Mouse (Mus musculus): ENCODE measurements around the gene Gm11568. TPM values are rescaled to one million over a fixed set of nuclear protein-coding genes. Genes with fewer than 3 reads are reported as not detected.
"Not testable (repeated sequence)": the region's sequence is repeated elsewhere in the genome, so short reads cannot be mapped to it uniquely, and the experiment has no call there.

Gm11568 gene
- polyA plus RNA-seq (2012; ENCODE audit: insufficient read depth, insufficient read length, low replicate concordance, missing spikeins) = not detected in 2 replicates

GRCm38 (mm10) chr11:99857617-99858016, at the start of gene Gm11568:
Gene Gm11568 (plus strand): TSS chr11:99857917.
- WGBS = 88% methylated on average over 2 of the region's 2 CpGs
- Histone ChIP-seq H3K4me1 (ENCODE audit: control insufficient read depth, insufficient read depth, low read length) (no peaks in the 10 kb centered on the region), H3K27ac (ENCODE audit: insufficient read depth, low read depth, low read length) (no peak within 1 kb of the TSS), H3K4me3 (ENCODE audit: insufficient read depth, low read depth, low read length) (no peak within 1 kb of the TSS)
- TF ChIP-seq POLR2A (IDR thresholded peaks at IDR 0.05; ENCODE audit: insufficient read depth, low read depth, low read length) = no peak

- H3K4me1 ChIP-seq (ENCODE audit: control insufficient read depth, insufficient read depth, low read length); H3K4me3 ChIP-seq (ENCODE audit: insufficient read depth, low read depth, low read length); H3K27ac ChIP-seq (ENCODE audit: insufficient read depth, low read depth, low read length): not testable (repeated sequence)
Measured at GRCm38 (mm10) chr11:99809792-99810191, 47.9 kb upstream of the Gm11568 start, which contains the start of gene Krtap4-13. Gene Krtap4-13 (minus strand): TSS chr11:99809892.

- 89% methylated on average over 2 of the region's 2 CpGs for WGBS
- H3K27ac ChIP-seq (ENCODE audit: insufficient read depth, low read depth, low read length); H3K4me3 ChIP-seq (ENCODE audit: insufficient read depth, low read depth, low read length); H3K4me1 ChIP-seq (ENCODE audit: control insufficient read depth, insufficient read depth, low read length): not testable (repeated sequence)
Measured at GRCm38 (mm10) chr11:99815566-99815965, 42.2 kb upstream of the Gm11568 start, which contains the start of gene Gm11564. Gene Gm11564 (minus strand): TSS chr11:99815666.

GRCm38 (mm10) chr11:99837966-99838365, 19.8 kb upstream of the Gm11568 start, which contains the start of gene 2300003K06Rik:
Gene 2300003K06Rik (minus strand): TSS chr11:99838066.
- no peak for TF ChIP-seq CTCF (IDR thresholded peaks at IDR 0.05; ENCODE audit: insufficient read depth, low read depth, low read length)
- no peak for TF ChIP-seq POLR2A (IDR thresholded peaks at IDR 0.05; ENCODE audit: insufficient read depth, low read depth, low read length)
- H3K4me1 ChIP-seq (ENCODE audit: control insufficient read depth, insufficient read depth, low read length) = no peaks in the 10 kb centered on the region
- WGBS = 76% methylated on average over 1 of the region's 1 CpGs
- H3K27ac ChIP-seq (ENCODE audit: insufficient read depth, low read depth, low read length) = no peak within 1 kb of the TSS
- no peak within 1 kb of the TSS for H3K4me3 ChIP-seq (ENCODE audit: insufficient read depth, low read depth, low read length)

- H3K27ac ChIP-seq (ENCODE audit: insufficient read depth, low read depth, low read length) = no peak overlapping the region
- H3K4me1 ChIP-seq (ENCODE audit: control insufficient read depth, insufficient read depth, low read length) = no peaks in the 10 kb centered on the region
- no peak overlapping the region for H3K4me3 ChIP-seq (ENCODE audit: insufficient read depth, low read depth, low read length)
- TF ChIP-seq POLR2A (IDR thresholded peaks at IDR 0.05; ENCODE audit: insufficient read depth, low read depth, low read length) = no peak
- TF ChIP-seq CTCF (IDR thresholded peaks at IDR 0.05; ENCODE audit: insufficient read depth, low read depth, low read length) = no peak
- 40% methylated on average over 1 of the region's 1 CpGs for WGBS
Measured at GRCm38 (mm10) chr11:99842185-99842584, 15.5 kb upstream of the Gm11568 start.

- no peaks in the 10 kb centered on the region for H3K4me1 ChIP-seq (ENCODE audit: control insufficient read depth, insufficient read depth, low read length)
- no peak overlapping the region for H3K4me3 ChIP-seq (ENCODE audit: insufficient read depth, low read depth, low read length)
- 96% methylated on average over 2 of the region's 2 CpGs for WGBS
- no peak for TF ChIP-seq POLR2A (IDR thresholded peaks at IDR 0.05; ENCODE audit: insufficient read depth, low read depth, low read length)
- no peak for TF ChIP-seq CTCF (IDR thresholded peaks at IDR 0.05; ENCODE audit: insufficient read depth, low read depth, low read length)
- H3K27ac ChIP-seq (ENCODE audit: insufficient read depth, low read depth, low read length) = no peak overlapping the region
Measured at GRCm38 (mm10) chr11:99846746-99847145, 11.0 kb upstream of the Gm11568 start.

GRCm38 (mm10) chr11:99851508-99851907, 6.2 kb upstream of the Gm11568 start, which contains the start of gene Krtap4-16:
Gene Krtap4-16 (minus strand): TSS chr11:99851608.
- Histone ChIP-seq H3K4me1 (ENCODE audit: control insufficient read depth, insufficient read depth, low read length) (no peaks in the 10 kb centered on the region), H3K4me3 (ENCODE audit: insufficient read depth, low read depth, low read length) (no peak within 1 kb of the TSS), H3K27ac (ENCODE audit: insufficient read depth, low read depth, low read length) (no peak within 1 kb of the TSS)
- TF ChIP-seq CTCF (IDR thresholded peaks at IDR 0.05; ENCODE audit: insufficient read depth, low read depth, low read length) (no peak), POLR2A (IDR thresholded peaks at IDR 0.05; ENCODE audit: insufficient read depth, low read depth, low read length) (no peak)

GRCm38 (mm10) chr11:99854121-99854520, 3.6 kb upstream of the Gm11568 start:
- TF ChIP-seq POLR2A (IDR thresholded peaks at IDR 0.05; ENCODE audit: insufficient read depth, low read depth, low read length) (no peak), CTCF (IDR thresholded peaks at IDR 0.05; ENCODE audit: insufficient read depth, low read depth, low read length) (no peak)
- Histone ChIP-seq H3K4me1 (ENCODE audit: control insufficient read depth, insufficient read depth, low read length) (no peaks in the 10 kb centered on the region), H3K27ac (ENCODE audit: insufficient read depth, low read depth, low read length) (no peak overlapping the region), H3K4me3 (ENCODE audit: insufficient read depth, low read depth, low read length) (no peak overlapping the region)
- WGBS = 62% methylated on average over 3 of the region's 3 CpGs

- no peak overlapping the region for H3K4me3 ChIP-seq (ENCODE audit: insufficient read depth, low read depth, low read length)
- H3K27ac ChIP-seq (ENCODE audit: insufficient read depth, low read depth, low read length) = no peak overlapping the region
- no peaks in the 10 kb centered on the region for H3K4me1 ChIP-seq (ENCODE audit: control insufficient read depth, insufficient read depth, low read length)
- 32% methylated on average over 2 of the region's 2 CpGs for WGBS
- no peak for TF ChIP-seq POLR2A (IDR thresholded peaks at IDR 0.05; ENCODE audit: insufficient read depth, low read depth, low read length)
- no peak for TF ChIP-seq CTCF (IDR thresholded peaks at IDR 0.05; ENCODE audit: insufficient read depth, low read depth, low read length)
Measured at GRCm38 (mm10) chr11:99858761-99859160, 1.0 kb downstream of the Gm11568 start.

GRCm38 (mm10) chr11:99864176-99864575, 6.5 kb downstream of the Gm11568 start, which contains the start of gene Gm11559:
Gene Gm11559 (plus strand): TSS chr11:99864476.
- 66% methylated on average over 1 of the region's 1 CpGs for WGBS
- not testable (repeated sequence) for H3K4me1 ChIP-seq (ENCODE audit: control insufficient read depth, insufficient read depth, low read length); H3K27ac ChIP-seq (ENCODE audit: insufficient read depth, low read depth, low read length); H3K4me3 ChIP-seq (ENCODE audit: insufficient read depth, low read depth, low read length)

- H3K4me3 ChIP-seq (ENCODE audit: insufficient read depth, low read depth, low read length); H3K4me1 ChIP-seq (ENCODE audit: control insufficient read depth, insufficient read depth, low read length); H3K27ac ChIP-seq (ENCODE audit: insufficient read depth, low read depth, low read length): not testable (repeated sequence)
- 34% methylated on average over 1 of the region's 1 CpGs for WGBS
Measured at GRCm38 (mm10) chr11:99873089-99873488, 15.4 kb downstream of the Gm11568 start, which contains the start of gene Krtap9-1. Gene Krtap9-1 (plus strand): TSS chr11:99873389.

GRCm38 (mm10) chr11:99878887-99879286, 21.2 kb downstream of the Gm11568 start, which contains the start of gene Gm11567:
Gene Gm11567 (plus strand): TSS chr11:99879187.
- 49% methylated on average over 1 of the region's 1 CpGs for WGBS

More at GRCm38 (mm10) chr11:99878887-99879286, 21.2 kb downstream of the Gm11568 start, which contains the start of gene Gm11567:
- H3K4me3 ChIP-seq (ENCODE audit: insufficient read depth, low read depth, low read length); H3K27ac ChIP-seq (ENCODE audit: insufficient read depth, low read depth, low read length); H3K4me1 ChIP-seq (ENCODE audit: control insufficient read depth, insufficient read depth, low read length): not testable (repeated sequence)

All from olfactory bulb, adult 2 months (tissue).